Mouse (Mus musculus): Measurements from ENCODE around the gene Il18bp. TPM values are rescaled to one million over a fixed set of nuclear protein-coding genes. Genes with fewer than 3 reads are reported as not detected.
A peak's percentile ranks its signal among the peaks of the same experiment; 100 is the strongest.

The Il18bp gene
- polyA plus RNA-seq, 1 experiment from 2014 or later = 4.8 TPM

- 0 out of 2 replicates have a peak overlapping the region, but pooled peaks have one; percentile 74 for H3K4me3 ChIP-seq
- H3K27me3 ChIP-seq = no peaks in the 10 kb centered on the region
- H3K36me3 ChIP-seq = no peaks in the 10 kb centered on the region
- ATAC-seq (ENCODE audit: low FRiP score) = no peak
- H3K9ac ChIP-seq = peak overlapping the region; percentile 56
- peak overlapping the region; percentile 100 for H3K27ac ChIP-seq
- no peaks in the 10 kb centered on the region for H3K9me3 ChIP-seq
- H3K4me2 ChIP-seq = peak overlapping the region; percentile 74
- whole genome bisulfite sequencing = 68% methylated on average over 2 of the region's 2 CpGs
- H3K4me1 ChIP-seq (replicated peaks) = peaks cover 39% of the 10 kb centered on the region
Observed at GRCm38 (mm10) chr7:101968751-101969150, 49.7 kb downstream of the Il18bp start.

GRCm38 (mm10) chr7:101967256-101967655 lies 51.2 kb downstream of the Il18bp start:
- no peaks in the 10 kb centered on the region for H3K36me3 ChIP-seq
- no peak for ATAC-seq (ENCODE audit: low FRiP score)

GRCm38 (mm10) chr7:101965606-101966005 lies 52.9 kb downstream of the Il18bp start:
- Histone ChIP-seq H3K9me3 (no peaks in the 10 kb centered on the region), H3K4me1 (replicated peaks) (peaks cover 12% of the 10 kb centered on the region), H3K36me3 (no peaks in the 10 kb centered on the region), H3K4me2 (no peak overlapping the region), H3K27me3 (no peaks in the 10 kb centered on the region), H3K27ac (no peak overlapping the region), H3K4me3 (no peak overlapping the region), H3K9ac (no peak overlapping the region)
- ATAC-seq (ENCODE audit: low FRiP score) = no peak
- 87% methylated on average over 2 of the region's 2 CpGs for WGBS

More at GRCm38 (mm10) chr7:101967256-101967655, 51.2 kb downstream of the Il18bp start:
- H3K9ac ChIP-seq = no peak overlapping the region
- H3K9me3 ChIP-seq = no peaks in the 10 kb centered on the region
- no peak overlapping the region for H3K27ac ChIP-seq
- no peaks in the 10 kb centered on the region for H3K27me3 ChIP-seq
- no peak overlapping the region for H3K4me2 ChIP-seq
- no peak overlapping the region for H3K4me3 ChIP-seq
- peaks cover 24% of the 10 kb centered on the region for H3K4me1 ChIP-seq (replicated peaks)
- WGBS = 97% methylated on average over 1 of the region's 1 CpGs

Other genes starting within 250 kb of the Il18bp start
- gene Phox2a, start 200.4 kb downstream of the Il18bp start, polyA plus RNA-seq (2015; fragmentation: Nextera tagmentation; extraction: Ambion mirVana) = 1.9 and 2.4 TPM in 2 replicates
- gene Inppl1, start 180.5 kb downstream of the Il18bp start, polyA plus RNA-seq (2015; fragmentation: Nextera tagmentation; extraction: Ambion mirVana) = 12.7 and 15.4 TPM in 2 replicates
- 3.3 and 3.5 TPM in 2 replicates for gene Folr2, start 161.5 kb downstream of the Il18bp start, polyA plus RNA-seq (2015; fragmentation: Nextera tagmentation; extraction: Ambion mirVana)
- gene Anapc15, start 155.0 kb downstream of the Il18bp start, polyA plus RNA-seq (2015; fragmentation: Nextera tagmentation; extraction: Ambion mirVana) = 83.1 and 93.3 TPM in 2 replicates
- gene Folr1, start 147.9 kb downstream of the Il18bp start, polyA plus RNA-seq (2015; fragmentation: Nextera tagmentation; extraction: Ambion mirVana) = 21.0 and 39.2 TPM in 2 replicates
- 151 and 156 TPM in 2 replicates for gene Lamtor1, start 112.8 kb downstream of the Il18bp start, polyA plus RNA-seq (2015; fragmentation: Nextera tagmentation; extraction: Ambion mirVana)
- gene Tomt, start 112.3 kb downstream of the Il18bp start, polyA plus RNA-seq (2015; fragmentation: Nextera tagmentation; extraction: Ambion mirVana) = 0.40 and 0.48 TPM in 2 replicates
- gene Lrrc51, start 84.8 kb downstream of the Il18bp start, polyA plus RNA-seq (2015; fragmentation: Nextera tagmentation; extraction: Ambion mirVana) = 10.9 and 12.1 TPM in 2 replicates
- 50.8 and 53.3 TPM in 2 replicates for gene Numa1, start 84.6 kb downstream of the Il18bp start, polyA plus RNA-seq (2015; fragmentation: Nextera tagmentation; extraction: Ambion mirVana)
- 31.2 and 32.8 TPM in 2 replicates for gene Rnf121, start 46.8 kb upstream of the Il18bp start, polyA plus RNA-seq (2015; fragmentation: Nextera tagmentation; extraction: Ambion mirVana)
- 28.0 and 28.8 TPM in 2 replicates for gene Xndc1, start 46.8 kb upstream of the Il18bp start, polyA plus RNA-seq (2015; fragmentation: Nextera tagmentation; extraction: Ambion mirVana)
- 1.2 and 1.4 TPM in 2 replicates for gene Xntrpc, start 47.0 kb upstream of the Il18bp start, polyA plus RNA-seq (2015; fragmentation: Nextera tagmentation; extraction: Ambion mirVana)
- gene Trpc2, start 64.4 kb upstream of the Il18bp start, polyA plus RNA-seq (2015; fragmentation: Nextera tagmentation; extraction: Ambion mirVana) = 0.25 and 0.49 TPM in 2 replicates
- 0.22 and 0.26 TPM in 2 replicates for gene Art1, start 83.1 kb upstream of the Il18bp start, polyA plus RNA-seq (2015; fragmentation: Nextera tagmentation; extraction: Ambion mirVana)
- gene Art5, start 90.8 kb upstream of the Il18bp start, polyA plus RNA-seq (2015; fragmentation: Nextera tagmentation; extraction: Ambion mirVana) = 0.74 and 0.75 TPM in 2 replicates
- gene Chrna10, start 98.1 kb upstream of the Il18bp start, polyA plus RNA-seq (2015; fragmentation: Nextera tagmentation; extraction: Ambion mirVana) = not detected in 2 replicates
- 23.4 and 25.0 TPM in 2 replicates for gene Nup98, start 191.5 kb upstream of the Il18bp start, polyA plus RNA-seq (2015; fragmentation: Nextera tagmentation; extraction: Ambion mirVana)
- 48.0 and 53.0 TPM in 2 replicates for gene Pgap2, start 191.5 kb upstream of the Il18bp start, polyA plus RNA-seq (2015; fragmentation: Nextera tagmentation; extraction: Ambion mirVana)
- 19.1 and 21.0 TPM in 2 replicates for gene Rhog, start 237.4 kb upstream of the Il18bp start, polyA plus RNA-seq (2015; fragmentation: Nextera tagmentation; extraction: Ambion mirVana)
- gene Stim1, start 249.1 kb upstream of the Il18bp start, polyA plus RNA-seq (2015; fragmentation: Nextera tagmentation; extraction: Ambion mirVana) = 9.6 and 9.9 TPM in 2 replicates